Mouse (Mus musculus): Measurements from ENCODE around the gene Rilpl1.

GRCm38 (mm10) chr5:124452494-124453228 is 78.5 kb downstream of the Rilpl1 start:
- TF ChIP-seq CTCF (IDR thresholded peaks at IDR 0.05; ENCODE audit: extremely low read depth, insufficient read length, insufficient replicate concordance, low read depth, low read length) (no peak), POLR2A (IDR thresholded peaks at IDR 0.05; ENCODE audit: low read depth, low read length) (no peak)
